Mouse (Mus musculus) layer of hippocampus, postnatal 36 days (tissue): ENCODE data around the gene H1fnt. TPM values are rescaled to one million over a fixed set of nuclear protein-coding genes. Genes with fewer than 3 reads are reported as not detected.
A peak's percentile ranks its signal among the peaks of the same experiment; 100 is the strongest.

Experiments used
- DNase-seq, 2 experiments: peaks; one replicate each; pipeline ENCODE4 v3.0.0; 2022
- total RNA-seq, 2 experiments: library from RNA; stranded (reverse); gene quantifications; 2 replicates each; pipeline ENCODE4 v1.2.3; 2021

H1fnt gene
- total RNA-seq, result not detected

GRCm38 (mm10) chr15:98257193-98257592 is at the start of gene H1fnt:
TSS of gene H1fnt (minus strand) at chr15:98257293.
- DNase-seq, result no peak

GRCm38 (mm10) chr15:98295628-98296551 is 38.8 kb upstream of the H1fnt start, which contains the start of gene Zfp641:
TSS of gene Zfp641 (minus strand) at chr15:98296161.
- DNase-seq, result peak; percentile 28 to 36

GRCm38 (mm10) chr15:98293651-98294050 is 36.6 kb upstream of the H1fnt start:
- DNase-seq, result no peak

- no peak for DNase-seq
Observed at GRCm38 (mm10) chr15:98288566-98288965, 31.5 kb upstream of the H1fnt start.

GRCm38 (mm10) chr15:98286418-98286817 is 29.3 kb upstream of the H1fnt start:
- DNase-seq, result no peak

- DNase-seq, result no peak
Observed at GRCm38 (mm10) chr15:98257776-98258175, 683 bp upstream of the H1fnt start.

GRCm38 (mm10) chr15:98256271-98256670 is 822 bp downstream of the H1fnt start:
- no peak for DNase-seq

GRCm38 (mm10) chr15:98235442-98235841 is 21.7 kb downstream of the H1fnt start:
- no peak for DNase-seq

GRCm38 (mm10) chr15:98234350-98234749 is 22.7 kb downstream of the H1fnt start, which contains the start of gene Olfr286:
TSS of gene Olfr286 (minus strand) at chr15:98234450.
- DNase-seq, result no peak

GRCm38 (mm10) chr15:98226096-98226495 is 31.0 kb downstream of the H1fnt start:
- DNase-seq, result no peak

- DNase-seq, result no peak
Observed at GRCm38 (mm10) chr15:98225610-98226009, 31.5 kb downstream of the H1fnt start.

- no peak for DNase-seq
Observed at GRCm38 (mm10) chr15:98222377-98222776, 34.7 kb downstream of the H1fnt start.

- no peak for DNase-seq
Observed at GRCm38 (mm10) chr15:98220877-98221276, 36.2 kb downstream of the H1fnt start, which contains the start of the genes Gm44579 and Olfr287. TSS of gene Gm44579 (minus strand) at chr15:98220977. TSS of gene Olfr287 (minus strand) at chr15:98221056.

GRCm38 (mm10) chr15:98214130-98214529 is 43.0 kb downstream of the H1fnt start:
- no peak for DNase-seq

- DNase-seq, result no peak
Observed at GRCm38 (mm10) chr15:98213336-98213870, 43.7 kb downstream of the H1fnt start.

- no peak for DNase-seq
Observed at GRCm38 (mm10) chr15:98209676-98210075, 47.4 kb downstream of the H1fnt start.

Other genes with a start within 250 kb of the H1fnt start
- 100 to 1,000 TPM; 305 to 384 TPM for gene Pfkm, start 164.7 kb downstream of the H1fnt start, total RNA-seq
- 10 to 100 TPM; 12.3 to 14.2 TPM for gene Senp1, start 163.5 kb downstream of the H1fnt start, total RNA-seq
- 10 to 100 TPM; 46.6 to 52.1 TPM for gene Asb8, start 91.7 kb downstream of the H1fnt start, total RNA-seq
- gene Ccdc184, start 90.1 kb downstream of the H1fnt start, total RNA-seq, result 10 to 100 TPM; 11.1 to 11.6 TPM
- under 1 TPM; 0.18 to 0.40 TPM for gene Olfr288, start 61.8 kb downstream of the H1fnt start, total RNA-seq
- gene Gm44579, start 36.3 kb downstream of the H1fnt start, total RNA-seq, result not detected
- gene Olfr287, start 36.2 kb downstream of the H1fnt start, total RNA-seq, result 1 to 10 TPM; 3.9 to 4.2 TPM
- not detected for gene Olfr286, start 22.8 kb downstream of the H1fnt start, total RNA-seq
- gene Zfp641, start 38.9 kb upstream of the H1fnt start, total RNA-seq, result 1 to 10 TPM; 6.1 to 6.3 TPM
- gene Olfr285, start 60.1 kb upstream of the H1fnt start, total RNA-seq, result not detected
- not detected for gene Olfr284, start 83.7 kb upstream of the H1fnt start, total RNA-seq
- not detected for gene Olfr283, start 123.7 kb upstream of the H1fnt start, total RNA-seq
- gene Olfr282, start 173.9 kb upstream of the H1fnt start, total RNA-seq, result not detected
- gene Olfr281, start 195.3 kb upstream of the H1fnt start, total RNA-seq, result not detected
- not detected for gene OR5BS1P, start 212.6 kb upstream of the H1fnt start, total RNA-seq
- not detected for gene Lalba, start 225.4 kb upstream of the H1fnt start, total RNA-seq
- gene Olfr279, start 235.1 kb upstream of the H1fnt start, total RNA-seq, result not detected